Mouse (Mus musculus): ENCODE results near the gene Sun5. TPM values are rescaled to one million over a fixed set of nuclear protein-coding genes. Genes with fewer than 3 reads are reported as not detected.
"Not testable (repeated sequence)": the region's sequence is repeated elsewhere in the genome, so short reads cannot be mapped to it uniquely, and the experiment has no call there.

Gene Sun5
- polyA plus RNA-seq, 1 experiment from 2014 or later, result not detected

DNA sequence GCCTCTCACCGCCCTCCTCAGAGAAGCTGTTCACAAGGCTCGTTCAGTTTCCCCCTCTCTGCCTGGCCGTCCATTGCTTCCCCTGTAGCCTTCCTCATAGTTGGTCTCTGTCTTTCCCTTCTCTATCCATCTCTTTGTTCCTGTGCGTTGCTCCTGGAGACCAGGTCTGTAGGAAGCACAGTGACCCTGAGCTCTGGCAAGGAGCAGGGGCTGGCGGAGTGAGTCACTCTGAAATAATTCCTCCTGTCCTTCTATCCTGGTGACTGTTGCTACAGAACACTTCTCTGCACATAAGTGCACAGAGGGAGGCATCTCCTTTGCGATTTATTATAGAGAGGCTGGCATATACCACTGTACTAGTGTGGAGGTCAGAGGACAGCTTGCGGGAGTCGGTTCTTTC is 62.7 kb downstream of the Sun5 start:
- ATAC-seq (ENCODE audit: low read depth), result no peak
- no peaks in the 10 kb centered on the region for H3K27me3 ChIP-seq
- H3K4me3 ChIP-seq, result no peak overlapping the region
- H3K4me2 ChIP-seq, result no peak overlapping the region
- H3K4me1 ChIP-seq (replicated peaks), result no peaks in the 10 kb centered on the region
- no peak overlapping the region for H3K27ac ChIP-seq (replicated peaks)
- no peak overlapping the region for H3K9ac ChIP-seq
- 74% methylated on average over 8 of the region's 8 CpGs for WGBS
- no peaks in the 10 kb centered on the region for H3K9me3 ChIP-seq
- no peaks in the 10 kb centered on the region for H3K36me3 ChIP-seq

GRCm38 (mm10) chr2:153807464-153807863 is 63.4 kb downstream of the Sun5 start:
- not testable (repeated sequence) for H3K27ac ChIP-seq (replicated peaks); H3K4me2 ChIP-seq; ATAC-seq (ENCODE audit: low read depth); H3K4me1 ChIP-seq (replicated peaks); H3K27me3 ChIP-seq; H3K9ac ChIP-seq; H3K36me3 ChIP-seq; H3K9me3 ChIP-seq; H3K4me3 ChIP-seq

Other genes with a start within 250 kb of the Sun5 start
- gene Commd7, start 238.3 kb downstream of the Sun5 start, polyA plus RNA-seq (2015; fragmentation: Nextera tagmentation; extraction: Ambion mirVana), result 84.6 and 85.9 TPM in 2 replicates
- gene Dnmt3b, start 221.6 kb downstream of the Sun5 start, polyA plus RNA-seq (2015; fragmentation: Nextera tagmentation; extraction: Ambion mirVana), result 3.9 and 4.6 TPM in 2 replicates
- gene Dnmt3c, start 174.4 kb downstream of the Sun5 start, polyA plus RNA-seq (2015; fragmentation: Nextera tagmentation; extraction: Ambion mirVana), result not detected in 2 replicates
- gene Mapre1, start 129.8 kb downstream of the Sun5 start, polyA plus RNA-seq (2015; fragmentation: Nextera tagmentation; extraction: Ambion mirVana), result 395 and 425 TPM in 2 replicates
- not detected in 2 replicates for gene Efcab8, start 91.2 kb downstream of the Sun5 start, polyA plus RNA-seq (2015; fragmentation: Nextera tagmentation; extraction: Ambion mirVana)
- gene Bpifb2, start 4.0 kb upstream of the Sun5 start, polyA plus RNA-seq (2015; fragmentation: Nextera tagmentation; extraction: Ambion mirVana), result not detected in 2 replicates
- gene Bpifb6, start 29.3 kb upstream of the Sun5 start, polyA plus RNA-seq (2015; fragmentation: Nextera tagmentation; extraction: Ambion mirVana), result not detected in 2 replicates
- not detected in 2 replicates for gene Bpifb3, start 47.1 kb upstream of the Sun5 start, polyA plus RNA-seq (2015; fragmentation: Nextera tagmentation; extraction: Ambion mirVana)
- gene Bpifb4, start 67.1 kb upstream of the Sun5 start, polyA plus RNA-seq (2015; fragmentation: Nextera tagmentation; extraction: Ambion mirVana), result not detected in 2 replicates
- not detected in 2 replicates for gene Bpifa6, start 103.9 kb upstream of the Sun5 start, polyA plus RNA-seq (2015; fragmentation: Nextera tagmentation; extraction: Ambion mirVana)
- gene Bpifa2, start 137.2 kb upstream of the Sun5 start, polyA plus RNA-seq (2015; fragmentation: Nextera tagmentation; extraction: Ambion mirVana), result not detected in 2 replicates